Comparison of ENCODE assay signal across 8 mouse cellular contexts in genomic region chr4:127330181-127331100, GRCm38 (mm10). TPM values are rescaled to one million over a fixed set of nuclear protein-coding genes. Genes with fewer than 3 reads are reported as not detected.
DNase-seq lines count a peak whose midpoint lies in the region; ATAC-seq and TF ChIP-seq lines count a peak whose summit lies in the region.

Gjb3 (minus strand) TSS chr4:127330844.

- 2% methylated on average over 49 of the region's 49 CpGs for WGBS in intestine, postnatal 0 days
- WGBS in neural tube, embryonic 14.5 days: under 1% methylated on average over 49 of the region's 49 CpGs

- peak within 1 kb of the TSS; percentile 21 for H3K4me3 ChIP-seq in intestine, postnatal 0 days (ENCODE audit: low read depth, low read length)
- H3K4me3 ChIP-seq in neural tube, embryonic 14.5 days (ENCODE audit: low read depth, low read length): peak within 1 kb of the TSS; percentile 5; the same call in 1 of the 2 replicates

- DNase-seq in adrenal gland, adult 2 months: peak; percentile 25
- DNase-seq in adrenal gland, adult 18-20 months (ENCODE audit: low spot score in 2 of 2): no peak
- peak; percentile 18 for DNase-seq in right cerebral cortex, postnatal 25 days
- no peak for DNase-seq in right cerebral cortex, postnatal 10 days (ENCODE audit: low spot score in 2 of 2)
- no peak for DNase-seq in ovary, adult 18-20 months (ENCODE audit: low spot score)
- DNase-seq in kidney, postnatal 10 days: no peak

- H3K36me3 ChIP-seq in intestine, postnatal 0 days (ENCODE audit: control insufficient read depth, insufficient read depth): no peaks in the 10 kb centered on the region
- H3K36me3 ChIP-seq in neural tube, embryonic 14.5 days (ENCODE audit: control insufficient read depth, insufficient read depth, low read length): no peaks in the 10 kb centered on the region

- TF ChIP-seq CTCF in intestine, postnatal 0 days (IDR thresholded peaks at IDR 0.05; ENCODE audit: low read depth): no peak

- no peaks in the 10 kb centered on the region for H3K9me3 ChIP-seq in intestine, postnatal 0 days (ENCODE audit: control insufficient read depth)
- no peaks in the 10 kb centered on the region for H3K9me3 ChIP-seq in neural tube, embryonic 14.5 days (ENCODE audit: control insufficient read depth, low read length)

- H3K9ac ChIP-seq in intestine, postnatal 0 days (ENCODE audit: low read depth, low read length): no peak within 1 kb of the TSS
- no peak within 1 kb of the TSS for H3K9ac ChIP-seq in neural tube, embryonic 14.5 days (replicated peaks; ENCODE audit: low read depth, low read length)

- H3K27ac ChIP-seq in intestine, postnatal 0 days (ENCODE audit: low read depth, low read length): no peak within 1 kb of the TSS
- H3K27ac ChIP-seq in neural tube, embryonic 14.5 days (ENCODE audit: low read depth, low read length): no peak within 1 kb of the TSS

- peaks cover 17% of the 10 kb centered on the region for H3K27me3 ChIP-seq in intestine, postnatal 0 days (replicated peaks; ENCODE audit: control insufficient read depth, insufficient read depth, low read length)
- H3K27me3 ChIP-seq in neural tube, embryonic 14.5 days (ENCODE audit: control insufficient read depth, insufficient read depth, low read length): peaks cover 29% of the 10 kb centered on the region

- H3K4me1 ChIP-seq in intestine, postnatal 0 days (replicated peaks; ENCODE audit: control insufficient read depth, insufficient read depth, low read length): no peaks in the 10 kb centered on the region
- peaks cover 8% of the 10 kb centered on the region for H3K4me1 ChIP-seq in neural tube, embryonic 14.5 days (ENCODE audit: control insufficient read depth, insufficient read depth, low read length)

- ATAC-seq in intestine, postnatal 0 days: no peak; the same call in 1 of the 2 replicates
- ATAC-seq in neural tube, embryonic 14.5 days (ENCODE audit: low read depth): peak; percentile 44; the same call in 1 of the 2 replicates

- peak within 1 kb of the TSS; percentile 60 for H3K4me2 ChIP-seq in intestine, postnatal 0 days (replicated peaks; ENCODE audit: low read depth)
- H3K4me2 ChIP-seq in neural tube, embryonic 14.5 days (ENCODE audit: low read depth, low read length): peak within 1 kb of the TSS; percentile 38

RNA-seq across cellular contexts. Expression of gene Gjb3, which starts in this region (rescaled TPM):
- total RNA-seq in adrenal gland, adult 2 months (2021): under 1 TPM in 1 of 2 experiments, not detected in 1; 0.24 TPM
- 0.08 TPM in 1 of 2 replicates, not detected in the other for polyA plus RNA-seq in adrenal gland, adult 2 months (2012; rRNA removed)
- not detected for total RNA-seq in adrenal gland, adult 18-20 months (2021)
- 0.68 and 1.3 TPM in 2 replicates for polyA plus RNA-seq in intestine, postnatal 0 days (2015; fragmentation: Nextera tagmentation; extraction: Ambion mirVana)
- 0.20 TPM in 1 of 2 replicates, not detected in the other for polyA plus RNA-seq in neural tube, embryonic 14.5 days (2014; fragmentation: Nextera tagmentation; extraction: Ambion mirVana)

Comparison
In these comparisons a context has a peak if more than half of its experiments do, and no peak if none do; other contexts are left out.
1. Peak in DNase-seq in adrenal gland, adult 2 months; RNA of the gene not detected or under 1 TPM.
2. Peak in ATAC-seq, H3K4me3 ChIP-seq and H3K4me2 ChIP-seq in neural tube, embryonic 14.5 days; RNA of the gene not detected or under 1 TPM.